Mouse (Mus musculus): ENCODE results near the gene Tom1l2. TPM values are rescaled to one million over a fixed set of nuclear protein-coding genes. Genes with fewer than 3 reads are reported as not detected.

Tom1l2 gene
- total and polyA plus RNA-seq, 3 experiments = 4.8 to 10.4 (median 10.4) TPM

- no peaks in the 10 kb centered on the region for H3K79me2 ChIP-seq (replicated peaks; ENCODE audit: control insufficient read depth, extremely low read depth, insufficient read depth, poor library complexity, severe bottlenecking)
- H3K4me3 ChIP-seq (replicated peaks in 1 of 3; ENCODE audit: low read depth in 2 of 3, low read length in 2 of 3, poor library complexity in 1 of 3) = no peak overlapping the region
- DNase-seq (ENCODE audit: extremely low read depth) = no peak
- peaks cover 0 to 4% of the 10 kb centered on the region in 2 experiments for H3K36me3 ChIP-seq (replicated peaks in 1 of 2; ENCODE audit: control insufficient read depth in 1 of 2, insufficient read depth in 1 of 2, low read length in 1 of 2)
- H3K27me3 ChIP-seq (replicated peaks) = no peaks in the 10 kb centered on the region
- TF ChIP-seq HCFC1 (IDR thresholded peaks at IDR 0.05; ENCODE audit: low read depth, low read length) (no peak), CTCF (conservative IDR thresholded peaks at IDR 0.05 in 1 of 2, IDR thresholded peaks at IDR 0.05 in 1 of 2; ENCODE audit: low read depth in 2 of 2, low read length in 2 of 2) (no peak), JUN (IDR thresholded peaks at IDR 0.05; ENCODE audit: insufficient read depth, low read depth, low read length) (no peak), GABPA (IDR thresholded peaks at IDR 0.05; ENCODE audit: insufficient replicate concordance, low read depth, low read length) (no peak), MEF2A (IDR thresholded peaks at IDR 0.05; ENCODE audit: borderline replicate concordance, low read depth, low read length) (no peak), JUND (conservative IDR thresholded peaks at IDR 0.05; ENCODE audit: low read depth, low read length) (no peak), POLR2A (IDR thresholded peaks at IDR 0.05; ENCODE audit: low read depth, low read length) (no peak), MAX (IDR thresholded peaks at IDR 0.05; ENCODE audit: low read length) (no peak), USF2 (conservative IDR thresholded peaks at IDR 0.05; ENCODE audit: low read depth, low read length) (no peak), ZC3H11A (IDR thresholded peaks at IDR 0.05; ENCODE audit: low read depth, low read length) (no peak), BHLHE40 (IDR thresholded peaks at IDR 0.05; ENCODE audit: low read depth, low read length) (no peak), RCOR1 (conservative IDR thresholded peaks at IDR 0.05; ENCODE audit: low read depth, low read length) (no peak), E2F4 (IDR thresholded peaks at IDR 0.05; ENCODE audit: insufficient replicate concordance, low read depth, low read length) (no peak), MXI1 (IDR thresholded peaks at IDR 0.05; ENCODE audit: low read depth, low read length) (no peak), EP300 (IDR thresholded peaks at IDR 0.05; ENCODE audit: low read length) (no peak), KAT2A (IDR thresholded peaks at IDR 0.05; ENCODE audit: insufficient replicate concordance, low read length) (no peak), ZKSCAN1 (IDR thresholded peaks at IDR 0.05; ENCODE audit: borderline replicate concordance, low read depth, low read length) (no peak), NRF1 (IDR thresholded peaks at IDR 0.05; ENCODE audit: low read depth, low read length) (no peak), TBP (conservative IDR thresholded peaks at IDR 0.05; ENCODE audit: low read depth, low read length) (no peak), ZNF384 (IDR thresholded peaks at IDR 0.05; ENCODE audit: low read depth, low read length) (no peak)
- dilution Hi-C loops (cut with MboI; ENCODE audit: extremely low pct_ligation_motif_present, extremely low pct_unique_long_range_greater_than_20kb, low sequenced_read_pairs) (no loop called here), in situ Hi-C loops (cut with MboI; ENCODE audit: low pct_ligation_motif_present, low pct_unique_long_range_greater_than_20kb, low sequenced_read_pairs) (no loop called here)
- no peak overlapping the region for H3K4me2 ChIP-seq (ENCODE audit: insufficient read depth, low read depth, poor library complexity, severe bottlenecking)
- H3K9ac ChIP-seq (ENCODE audit: insufficient read depth, low read depth) = no peak overlapping the region
- H3K9me3 ChIP-seq (replicated peaks; ENCODE audit: low read length) = peaks cover 9% of the 10 kb centered on the region
- no peak overlapping the region for H3K27ac ChIP-seq (ENCODE audit: insufficient read depth, low read depth)
- H3K4me1 ChIP-seq (ENCODE audit: control insufficient read depth in 1 of 2, insufficient read depth in 2 of 2) = peaks cover 7 to 18% of the 10 kb centered on the region in 2 experiments
These were observed 42.8 kb downstream of the Tom1l2 start for GRCm38 (mm10) chr11:60309875-60310274.

DNA sequence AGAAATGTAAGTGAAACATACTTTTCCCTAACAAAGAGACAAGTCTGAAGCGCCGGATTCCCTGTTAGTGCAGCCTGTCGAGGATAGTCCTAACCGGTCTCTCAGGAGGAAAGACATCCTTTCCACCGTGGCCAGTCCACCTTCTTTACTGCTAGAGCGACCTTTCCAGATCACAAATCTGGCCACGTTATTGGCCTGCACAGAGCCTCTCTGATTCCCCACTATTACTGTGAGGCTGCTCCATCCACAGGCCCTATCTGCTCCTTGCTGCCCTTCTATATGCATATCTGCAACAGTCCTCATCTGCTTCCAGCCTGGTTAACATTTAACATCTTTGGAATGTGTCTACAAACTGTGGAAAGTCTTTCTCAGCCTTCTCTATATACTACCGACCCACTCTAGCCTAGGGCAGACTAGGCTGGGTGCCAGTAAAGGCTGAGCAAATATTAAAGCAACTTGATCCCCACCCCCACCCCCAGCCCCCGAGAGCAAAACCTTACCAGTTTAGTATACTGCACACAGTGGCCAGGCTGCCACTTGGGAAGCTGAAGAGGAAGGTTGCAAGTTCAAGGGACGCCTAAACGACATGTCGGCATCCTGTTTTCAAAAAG lies 44.1 kb downstream of the Tom1l2 start:
- no peak overlapping the region for H3K9ac ChIP-seq (ENCODE audit: insufficient read depth, low read depth)
- H3K9me3 ChIP-seq (replicated peaks; ENCODE audit: low read length) = peaks cover 9% of the 10 kb centered on the region
- in situ Hi-C loops (cut with MboI; ENCODE audit: low pct_ligation_motif_present, low pct_unique_long_range_greater_than_20kb, low sequenced_read_pairs) (no loop called here), dilution Hi-C loops (cut with MboI; ENCODE audit: extremely low pct_ligation_motif_present, extremely low pct_unique_long_range_greater_than_20kb, low sequenced_read_pairs) (no loop called here)
- no peaks in the 10 kb centered on the region for H3K79me2 ChIP-seq (replicated peaks; ENCODE audit: control insufficient read depth, extremely low read depth, insufficient read depth, poor library complexity, severe bottlenecking)
- no peak overlapping the region for H3K4me2 ChIP-seq (ENCODE audit: insufficient read depth, low read depth, poor library complexity, severe bottlenecking)
- no peaks in the 10 kb centered on the region for H3K27me3 ChIP-seq (replicated peaks)
- H3K27ac ChIP-seq (ENCODE audit: insufficient read depth, low read depth) = no peak overlapping the region
- no peak overlapping the region for H3K4me3 ChIP-seq (replicated peaks in 1 of 3; ENCODE audit: low read depth in 2 of 3, low read length in 2 of 3, poor library complexity in 1 of 3)
- H3K4me1 ChIP-seq (ENCODE audit: control insufficient read depth in 1 of 2, insufficient read depth in 2 of 2) = peaks cover 7 to 23% of the 10 kb centered on the region in 2 experiments
- DNase-seq (ENCODE audit: extremely low read depth) = no peak
- TF ChIP-seq JUN (IDR thresholded peaks at IDR 0.05; ENCODE audit: insufficient read depth, low read depth, low read length) (no peak), JUND (conservative IDR thresholded peaks at IDR 0.05; ENCODE audit: low read depth, low read length) (no peak), SMC3 (IDR thresholded peaks at IDR 0.05; ENCODE audit: low read depth, low read length) (no peak)
- H3K36me3 ChIP-seq (replicated peaks in 1 of 2; ENCODE audit: control insufficient read depth in 1 of 2, insufficient read depth in 1 of 2, low read length in 1 of 2) = peaks cover 0 to 4% of the 10 kb centered on the region in 2 experiments
